Mouse (Mus musculus) ES-Bruce4 (cell line): Measurements from ENCODE around the gene Ldhd.

Experiments
- CTCF ChIP-seq: IDR thresholded peaks from one replicate; pipeline ENCODE4 v1.8.1; 2011; ENCODE audit warnings: low read depth, low read length
- EP300 ChIP-seq: IDR thresholded peaks from 2 replicates; pipeline ENCODE4 v1.6.1; 2011; ENCODE audit warnings: low read depth, low read length; ENCODE audit not compliant: insufficient read depth
- POLR2A ChIP-seq: IDR thresholded peaks from one replicate; pipeline ENCODE4 v1.8.1; 2011; ENCODE audit warnings: low read length; ENCODE audit not compliant: insufficient read depth

- TF ChIP-seq CTCF (no peak), POLR2A (no peak), EP300 (no peak)
Observed at GRCm38 (mm10) chr8:111575492-111575891, 54.7 kb downstream of the Ldhd start.
